ENCODE assay signal across 25 mouse cellular contexts in the genomic region with DNA sequence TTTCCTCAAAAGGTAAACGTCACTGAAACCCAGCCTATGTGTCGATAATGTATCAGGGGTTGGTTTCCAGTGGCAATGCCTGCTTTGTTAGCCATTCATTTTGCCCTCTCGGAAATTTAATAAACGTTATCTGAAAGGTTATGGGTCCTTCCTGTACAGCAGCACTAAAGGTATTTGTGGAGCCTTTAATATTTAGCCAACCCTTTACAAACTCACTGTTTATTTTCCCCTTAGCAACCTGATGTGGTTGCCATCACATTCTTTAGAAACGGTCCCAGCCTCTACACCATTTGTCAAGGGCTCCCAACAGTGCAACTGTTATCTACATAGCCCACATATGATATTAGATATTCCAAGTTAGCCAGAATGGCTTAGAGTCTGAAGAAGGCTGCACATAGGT. TPM values are rescaled to one million over a fixed set of nuclear protein-coding genes. Genes with fewer than 3 reads are reported as not detected.
"Had no signal": no experiment of that assay in that cellular context is flagged by ENCODE, and none has a peak within 500 bp of the region (broad histone marks: within the 10 kb centered on the region; RNA-seq: fewer than 3 reads in every experiment).

No protein-coding gene starts in this region.

- ATAC-seq: liver, embryonic 12.5 days; midbrain, embryonic 16.5 days had no signal

- H3K36me3 ChIP-seq: liver, embryonic 12.5 days; midbrain, embryonic 10.5 days; midbrain, embryonic 12.5 days; neural tube, embryonic 13.5 days; neural tube, embryonic 15.5 days had no signal

- H3K4me3 ChIP-seq: liver, embryonic 12.5 days; midbrain, embryonic 10.5 days; midbrain, embryonic 12.5 days; myocyte; neural tube, embryonic 13.5 days; neural tube, embryonic 15.5 days had no signal

- H3K27me3 ChIP-seq: liver, embryonic 12.5 days; midbrain, embryonic 12.5 days; neural tube, embryonic 13.5 days; neural tube, embryonic 15.5 days had no signal

- H3K4me2 ChIP-seq: liver, embryonic 12.5 days; lung, embryonic 14.5 days; midbrain, embryonic 12.5 days; neural tube, embryonic 13.5 days; neural tube, embryonic 15.5 days had no signal

- H3K9ac ChIP-seq: liver, embryonic 12.5 days; liver, embryonic 14.5 days; lung, embryonic 14.5 days; midbrain, embryonic 12.5 days; neural tube, embryonic 13.5 days; neural tube, embryonic 15.5 days had no signal

- H3K27ac ChIP-seq: liver, embryonic 12.5 days; liver, embryonic 14.5 days; midbrain, embryonic 10.5 days; midbrain, embryonic 12.5 days; neural tube, embryonic 15.5 days had no signal

- DNase-seq: lung, adult 18-20 months; lung, embryonic 14.5 days; lung, postnatal 14 days; lung, postnatal 4 days; midbrain, embryonic 14.5 days; retina, postnatal 1 day; right cerebral cortex, adult 18-20 months; right cerebral cortex, postnatal 25 days; right cerebral cortex, postnatal 4 days; spleen, adult 18-20 months; thymus, adult 2 months; thymus, postnatal 25 days; thymus, postnatal 4 days had no signal

- H3K9me3 ChIP-seq: liver, embryonic 12.5 days; midbrain, embryonic 10.5 days; midbrain, embryonic 12.5 days; neural tube, embryonic 13.5 days; neural tube, embryonic 15.5 days had no signal

RNA-seq across cellular contexts. Expression of gene Agr2, which starts 13.1 kb away (rescaled TPM):
- total RNA-seq: megakaryocyte, adult 5-6 weeks; megakaryocyte-erythroid progenitor cell, adult 5-6 weeks had no signal
- polyA plus RNA-seq: liver, embryonic 12.5 days; midbrain, embryonic 10.5 days; midbrain, embryonic 12.5 days; midbrain, embryonic 14.5 days; myocyte; neural tube, embryonic 11.5 days; neural tube, embryonic 13.5 days; neural tube, embryonic 15.5 days had no signal

RNA-seq across cellular contexts. Expression of gene Agr3, which starts 54.2 kb away (rescaled TPM):
- total RNA-seq: megakaryocyte, adult 5-6 weeks; megakaryocyte-erythroid progenitor cell, adult 5-6 weeks had no signal
- polyA plus RNA-seq: liver, embryonic 12.5 days; liver, embryonic 14.5 days; liver, embryonic 16.5 days; lung, embryonic 14.5 days; midbrain, embryonic 10.5 days; midbrain, embryonic 12.5 days; midbrain, embryonic 14.5 days; midbrain, embryonic 16.5 days; myocyte; neural tube, embryonic 11.5 days; neural tube, embryonic 13.5 days had no signal
